Mouse (Mus musculus): ENCODE data around the gene Rybp.

- TF ChIP-seq CTCF (IDR thresholded peaks at IDR 0.05) (no peak), POLR2A (IDR thresholded peaks at IDR 0.05; ENCODE audit: insufficient read depth, low read depth, low read length) (no peak), EP300 (IDR thresholded peaks at IDR 0.05; ENCODE audit: insufficient read depth, low read depth, low read length) (no peak)
Observed at GRCm38 (mm10) chr6:100292411-100292810, 5.1 kb upstream of the Rybp start.
